Comparison of ENCODE assay signal across 8 mouse cellular contexts in genomic region chr3:108145534-108146445, GRCm38 (mm10). TPM values are rescaled to one million over a fixed set of nuclear protein-coding genes. Genes with fewer than 3 reads are reported as not detected.
DNase-seq lines count a peak whose midpoint lies in the region; ATAC-seq lines count a peak whose summit lies in the region.

TSS of gene Gnai3 (minus strand) at chr3:108146146.

- DNase-seq in WW6 (ENCODE audit: low read depth, low spot score), result peak; percentile 76
- DNase-seq in cerebellum, postnatal 4 days (ENCODE audit: low spot score in 2 of 2), result peak; percentile 71 to 86
- DNase-seq in gastrocnemius, adult 18-20 months (ENCODE audit: low spot score), result peak; percentile 89
- DNase-seq in left cerebral cortex, adult 18-20 months (ENCODE audit: low spot score in 2 of 2), result peak; percentile 89 to 94
- DNase-seq in right cerebral cortex, adult 18-20 months, result peak; percentile 94
- peak; percentile 66 for DNase-seq in urinary bladder, postnatal 10 days (ENCODE audit: low spot score)

- H3K9ac ChIP-seq in hindbrain, embryonic 16.5 days (ENCODE audit: low read depth, low read length), result peak within 1 kb of the TSS; percentile 88

- H3K4me3 ChIP-seq in hindbrain, embryonic 16.5 days (ENCODE audit: low read length), result peak within 1 kb of the TSS; percentile 76
- peak within 1 kb of the TSS; percentile 90 for H3K4me3 ChIP-seq in macrophage (ENCODE audit: inconsistent target)

- H3K79me2 ChIP-seq in macrophage (ENCODE audit: inconsistent target), result peaks cover 53% of the 10 kb centered on the region

- peaks cover 16% of the 10 kb centered on the region for H3K4me1 ChIP-seq in hindbrain, embryonic 16.5 days (ENCODE audit: control insufficient read depth, insufficient read depth, low read depth, low read length)

- peak; percentile 94 for ATAC-seq in hindbrain, embryonic 16.5 days

- H3K9me3 ChIP-seq in hindbrain, embryonic 16.5 days (ENCODE audit: control insufficient read depth, low read length), result no peaks in the 10 kb centered on the region

- peak within 1 kb of the TSS; percentile 90 for H3K27ac ChIP-seq in hindbrain, embryonic 16.5 days (ENCODE audit: low read depth, low read length)
- peak within 1 kb of the TSS; percentile 69 for H3K27ac ChIP-seq in macrophage

- WGBS in hindbrain, embryonic 16.5 days, result under 1% methylated on average over 63 of the region's 63 CpGs
- 1% methylated on average over 60 of the region's 63 CpGs for WGBS in macrophage (ENCODE audit: missing documents)

- no peaks in the 10 kb centered on the region for H3K27me3 ChIP-seq in hindbrain, embryonic 16.5 days (replicated peaks; ENCODE audit: control insufficient read depth, insufficient read depth, low read length)

- H3K36me3 ChIP-seq in hindbrain, embryonic 16.5 days (ENCODE audit: control insufficient read depth, insufficient read depth, low read length), result no peaks in the 10 kb centered on the region
- H3K36me3 ChIP-seq in macrophage (ENCODE audit: inconsistent target), result no peaks in the 10 kb centered on the region

- H3K4me2 ChIP-seq in hindbrain, embryonic 16.5 days (ENCODE audit: low read length), result peak within 1 kb of the TSS; percentile 75

RNA-seq across cellular contexts. Expression of gene Gnai3, which starts in this region (rescaled TPM):
- 10 to 100 TPM; 10.2 to 14.7 TPM for total RNA-seq in gastrocnemius, adult 18-20 months (2021)
- 116 and 126 TPM in 2 replicates for polyA plus RNA-seq in hindbrain, embryonic 16.5 days (2015; fragmentation: Nextera tagmentation; extraction: Ambion mirVana)
- total RNA-seq in left cerebral cortex, adult 18-20 months (2021), result 10 to 100 TPM; 29.0 to 30.4 TPM
- total RNA-seq in macrophage (2018; cell fraction: chromatin; rRNA removed), result 10 to 100 TPM; 20.6 to 66.4 (median 35.6) TPM
- 100 to 1,000 TPM in 10 of 26 experiments, 10 to 100 TPM in 16; 76.9 to 155 (median 97.7) TPM for total RNA-seq in macrophage (2018; cell fraction: cytosol; rRNA removed)
- total RNA-seq in macrophage (2018; cell fraction: nucleus; rRNA removed), result 100 to 1,000 TPM in 2 of 26 experiments, 10 to 100 TPM in 24; 44.4 to 109 (median 66.3) TPM
- polyA plus RNA-seq in macrophage (2018), result 64.3 to 104 TPM (median 77.4 TPM) in 3 replicates

Comparison
In these comparisons a context has a peak if more than half of its experiments do, and no peak if none do; other contexts are left out.
1. Peak in every context shown above with its lines: DNase-seq, ATAC-seq, H3K4me3 ChIP-seq and H3K27ac ChIP-seq.